Mouse (Mus musculus): ENCODE measurements at regions not wholly inside any gene's neighbourhood (a gene's known extent, or its start where the extent isn't known, plus 50 kb on each side); places are given as distances from the start of the nearest gene placed in this dataset.
"Not testable (repeated sequence)": the region's sequence is repeated elsewhere in the genome, so short reads cannot be mapped to it uniquely, and the experiment has no call there.

- DNase-seq = no peak
Observed at GRCm38 (mm10) chr13:52222315-52223097, 308.6 kb downstream of the Diras2 start.

GRCm38 (mm10) chr13:52223098-52223962 lies 307.7 kb downstream of the Diras2 start:
- DNase-seq = peak; percentile 78 to 81

GRCm38 (mm10) chr13:52233971-52234370 lies 297.1 kb downstream of the Diras2 start:
- DNase-seq = no peak

GRCm38 (mm10) chr13:52236105-52236504 lies 295.0 kb downstream of the Diras2 start:
- no peak for DNase-seq

GRCm38 (mm10) chr13:52239563-52239962 lies 291.5 kb downstream of the Diras2 start:
- DNase-seq = no peak

- DNase-seq = no peak
Observed at GRCm38 (mm10) chr13:52241761-52242160, 289.3 kb downstream of the Diras2 start.

- no peak for DNase-seq
Observed at GRCm38 (mm10) chr13:52249492-52249891, 281.6 kb downstream of the Diras2 start.

GRCm38 (mm10) chr13:52250371-52250770 lies 280.7 kb downstream of the Diras2 start:
- no peak for DNase-seq

- no peak for DNase-seq
Observed at GRCm38 (mm10) chr13:52252303-52252702, 278.8 kb downstream of the Diras2 start.

GRCm38 (mm10) chr13:52252726-52253125 lies 278.4 kb downstream of the Diras2 start:
- DNase-seq = not testable (repeated sequence)

GRCm38 (mm10) chr13:52253138-52253537 lies 277.9 kb downstream of the Diras2 start:
- peak; percentile 46 to 63 for DNase-seq

- DNase-seq = peak; percentile 80 to 81
Observed at GRCm38 (mm10) chr13:52254185-52254584, 276.9 kb downstream of the Diras2 start.

- peak; percentile 44 to 68 for DNase-seq
Observed at GRCm38 (mm10) chr13:52255697-52256096, 275.4 kb downstream of the Diras2 start.

- no peak for DNase-seq
Observed at GRCm38 (mm10) chr13:52258373-52258772, 272.7 kb downstream of the Diras2 start.

GRCm38 (mm10) chr13:52262949-52263550 lies 268.0 kb downstream of the Diras2 start:
- no peak for DNase-seq

- DNase-seq = peak in 1 of 2 experiments; percentile 49
Observed at GRCm38 (mm10) chr13:52268279-52268678, 262.8 kb downstream of the Diras2 start.

GRCm38 (mm10) chr13:52273502-52274246 lies 257.4 kb downstream of the Diras2 start:
- DNase-seq = no peak

GRCm38 (mm10) chr13:52275196-52275595 lies 255.9 kb downstream of the Diras2 start:
- DNase-seq = no peak

GRCm38 (mm10) chr13:52275675-52276074 lies 255.4 kb downstream of the Diras2 start:
- peak; percentile 78 to 82 for DNase-seq

- no peak for DNase-seq
Observed at GRCm38 (mm10) chr13:52277195-52277594, 253.9 kb downstream of the Diras2 start.

- no peak for DNase-seq
Observed at GRCm38 (mm10) chr13:52278831-52279230, 252.2 kb downstream of the Diras2 start.

- peak in 1 of 2 experiments; percentile 22 for DNase-seq
Observed at GRCm38 (mm10) chr13:52279281-52279969, 251.7 kb downstream of the Diras2 start.
